15 mouse cellular contexts compared by ENCODE assay signal in genomic region chr4:127522151-127522550, GRCm38 (mm10).
"Had no signal": no experiment of that assay in that cellular context is flagged by ENCODE, and none has a peak within 500 bp of the region (broad histone marks: within the 10 kb centered on the region; RNA-seq: fewer than 3 reads in every experiment).

No protein-coding gene starts in this region.

- H3K4me3 ChIP-seq: neural tube, embryonic 15.5 days; stomach, embryonic 15.5 days had no signal

- DNase-seq: retina, postnatal 1 day; right cerebral cortex, adult 18-20 months; right cerebral cortex, postnatal 14 days; right cerebral cortex, postnatal 25 days; right cerebral cortex, postnatal 4 days; spleen, adult 18-20 months; thymus, adult 18-20 months; thymus, adult 2 months; thymus, postnatal 14 days; thymus, postnatal 25 days; thymus, postnatal 36 days; thymus, postnatal 4 days had no signal

- H3K4me1 ChIP-seq: neural tube, embryonic 15.5 days; stomach, embryonic 15.5 days had no signal

- H3K27me3 ChIP-seq: neural tube, embryonic 15.5 days; stomach, embryonic 15.5 days had no signal

- H3K9me3 ChIP-seq: neural tube, embryonic 15.5 days; stomach, embryonic 15.5 days had no signal

- H3K36me3 ChIP-seq: neural tube, embryonic 15.5 days; stomach, embryonic 15.5 days had no signal

- H3K9ac ChIP-seq: neural tube, embryonic 15.5 days; stomach, embryonic 15.5 days had no signal

- H3K27ac ChIP-seq: neural tube, embryonic 15.5 days; stomach, embryonic 15.5 days; stomach, postnatal 0 days had no signal

- H3K4me2 ChIP-seq: neural tube, embryonic 15.5 days; stomach, embryonic 15.5 days had no signal
